Mouse (Mus musculus) hindbrain, postnatal 0 days (tissue): ENCODE results near the gene Cmc2. TPM values are rescaled to one million over a fixed set of nuclear protein-coding genes. Genes with fewer than 3 reads are reported as not detected.
A peak's percentile ranks its signal among the peaks of the same experiment; 100 is the strongest.

Source experiments
- ATAC-seq: fragments of 200-750 bp; cut with Nextera tagmentation; 2 replicates; pipeline ENCODE4 v1.8.0; 2017; ENCODE audit warnings: mild to moderate bottlenecking, moderate TSS enrichment, moderate library complexity
- DNase-seq: peaks from one replicate; pipeline ENCODE4 v3.0.0-alpha.2; 2015; ENCODE audit warnings: low spot score
- H3K27ac ChIP-seq: fragments of 300-500 bp; sonication (generic); 2 replicates; pipeline ENCODE4 v1.5.1; 2014; ENCODE audit warnings: mild to moderate bottlenecking
- H3K27me3 ChIP-seq: fragments of 300-500 bp; sonication (generic); 2 replicates; pipeline ENCODE4 v1.6.1; 2014; ENCODE audit warnings: low read length, mixed read lengths; ENCODE audit not compliant: insufficient read depth
- H3K36me3 ChIP-seq: fragments of 300-500 bp; sonication (generic); 2 replicates; pipeline ENCODE4 v1.6.1; 2014; ENCODE audit warnings: low read length, mixed read lengths; ENCODE audit not compliant: insufficient read depth
- H3K4me1 ChIP-seq: fragments of 300-500 bp; sonication (generic); 2 replicates; pipeline ENCODE4 v1.6.1; 2014; ENCODE audit warnings: antibody characterized with exemption, low read length, mixed read lengths; ENCODE audit not compliant: insufficient read depth
- H3K4me2 ChIP-seq: fragments of 300-500 bp; sonication (generic); 2 replicates; pipeline ENCODE4 v1.6.1; 2014; ENCODE audit warnings: low read depth, mild to moderate bottlenecking, low read length, moderate library complexity, mixed read lengths
- H3K4me3 ChIP-seq: fragments of 300-500 bp; sonication (generic); 2 replicates; pipeline ENCODE4 v1.5.1; 2014; ENCODE audit warnings: low read length
- H3K9ac ChIP-seq: fragments of 300-500 bp; sonication (generic); replicated peaks from 2 replicates; pipeline ENCODE4 v1.6.1; 2014; ENCODE audit warnings: mild to moderate bottlenecking, low read length, moderate library complexity, mixed read lengths
- H3K9me3 ChIP-seq: fragments of 300-500 bp; sonication (generic); 2 replicates; pipeline ENCODE4 v1.6.1; 2016; ENCODE audit warnings: low read length, mixed read lengths
- CTCF ChIP-seq: IDR thresholded peaks from 2 replicates; pipeline ENCODE4 v1.5.1; 2016; ENCODE audit warnings: antibody characterized with exemption, control low read depth, low read depth
- WGBS: fragments of 180-500 bp; shearing (Covaris S2); extraction: QIAGEN DNeasy Blood & Tissue Kit; methylation state at CpG from one replicate; pipeline ENCODE4 v1.1.7; 2014; 5-methylcytosine and 5-hydroxymethylcytosine counted together
- polyA plus RNA-seq: library from polyadenylated mRNA; unstranded; fragments of >200 nt; fragmentation: Nextera tagmentation; extraction: Ambion mirVana; gene quantifications from 2 replicates; pipeline ENCODE4 v1.2.1, GENCODE M21; 2015
- total RNA-seq: library from RNA; depleted of rRNA; stranded (reverse); fragments of >200 nt; gene quantifications from 2 replicates; pipeline ENCODE4 v1.2.3, GENCODE M21; 2014

Gene Cmc2
- total and polyA plus RNA-seq, 2 experiments from 2014 or later = 16.8 to 36.3 TPM

- Histone ChIP-seq H3K4me1 (0 out of 2 replicates have a peak, but pooled peaks cover 3% of the 10 kb centered on the region), H3K36me3 (no peaks in the 10 kb centered on the region), H3K9me3 (no peaks in the 10 kb centered on the region), H3K9ac (peak overlapping the region; percentile 68), H3K4me3 (peak overlapping the region; percentile 85), H3K27me3 (no peaks in the 10 kb centered on the region), H3K27ac (peak overlapping the region; percentile 89), H3K4me2 (peak overlapping the region; percentile 78)
- DNase-seq (no peak), ATAC-seq (peak; percentile 58)
- under 1% methylated on average over 22 of the region's 22 CpGs for WGBS
- TF ChIP-seq CTCF = no peak
These were observed 284 bp downstream of the Cmc2 start for GRCm38 (mm10) chr8:116921005-116921336.

- ATAC-seq (no peak), DNase-seq (no peak)
- no peaks in the 10 kb centered on the region for H3K27me3 ChIP-seq
- no peak overlapping the region for H3K27ac ChIP-seq
- H3K4me1 ChIP-seq = no peaks in the 10 kb centered on the region
- H3K9me3 ChIP-seq = no peaks in the 10 kb centered on the region
- no peaks in the 10 kb centered on the region; the same call in 1 of the 2 replicates for H3K36me3 ChIP-seq
- no peak overlapping the region for H3K9ac ChIP-seq
- WGBS = 96% methylated on average over 4 of the region's 4 CpGs
- H3K4me2 ChIP-seq = no peak overlapping the region
- no peak overlapping the region for H3K4me3 ChIP-seq
- TF ChIP-seq CTCF = no peak
These were observed 15.4 kb downstream of the Cmc2 start for GRCm38 (mm10) chr8:116905836-116906235.

GRCm38 (mm10) chr8:116905252-116905651, 16.0 kb downstream of the Cmc2 start:
- 86% methylated on average over 4 of the region's 4 CpGs for WGBS
- H3K4me2 ChIP-seq = no peak overlapping the region
- H3K27me3 ChIP-seq = no peaks in the 10 kb centered on the region
- ATAC-seq = no peak
- H3K27ac ChIP-seq = no peak overlapping the region
- H3K36me3 ChIP-seq = no peaks in the 10 kb centered on the region; the same call in 1 of the 2 replicates
- H3K4me3 ChIP-seq = no peak overlapping the region
- DNase-seq = no peak
- H3K4me1 ChIP-seq = no peaks in the 10 kb centered on the region
- no peaks in the 10 kb centered on the region for H3K9me3 ChIP-seq
- TF ChIP-seq CTCF = no peak
- H3K9ac ChIP-seq = no peak overlapping the region

GRCm38 (mm10) chr8:116904736-116905135, 16.5 kb downstream of the Cmc2 start:
- Histone ChIP-seq H3K27ac (no peak overlapping the region), H3K4me1 (no peaks in the 10 kb centered on the region), H3K4me2 (no peak overlapping the region), H3K36me3 (no peaks in the 10 kb centered on the region; the same call in 1 of the 2 replicates), H3K9me3 (no peaks in the 10 kb centered on the region), H3K4me3 (no peak overlapping the region), H3K27me3 (no peaks in the 10 kb centered on the region), H3K9ac (no peak overlapping the region)
- ATAC-seq = no peak
- no peak for TF ChIP-seq CTCF
- DNase-seq = no peak
- WGBS = 95% methylated on average over 4 of the region's 4 CpGs

- 93% methylated on average over 6 of the region's 6 CpGs for WGBS
- no peaks in the 10 kb centered on the region for H3K36me3 ChIP-seq
- H3K4me3 ChIP-seq = no peak overlapping the region
- H3K9ac ChIP-seq = no peak overlapping the region
- no peaks in the 10 kb centered on the region for H3K4me1 ChIP-seq
- no peak overlapping the region for H3K4me2 ChIP-seq
- ATAC-seq = no peak
- TF ChIP-seq CTCF = no peak
- peaks cover 4% of the 10 kb centered on the region; the same call in 1 of the 2 replicates for H3K9me3 ChIP-seq
- no peak overlapping the region for H3K27ac ChIP-seq
- DNase-seq = no peak
- H3K27me3 ChIP-seq = no peaks in the 10 kb centered on the region
These were observed 25.7 kb downstream of the Cmc2 start for GRCm38 (mm10) chr8:116895521-116895920.

- H3K4me2 ChIP-seq = no peak overlapping the region
- peaks cover 4% of the 10 kb centered on the region; the same call in 1 of the 2 replicates for H3K36me3 ChIP-seq
- no peak for ATAC-seq
- H3K9ac ChIP-seq = no peak overlapping the region
- no peak overlapping the region for H3K27ac ChIP-seq
- 88% methylated on average over 11 of the region's 11 CpGs for WGBS
- H3K4me3 ChIP-seq = no peak overlapping the region
- peaks cover 4% of the 10 kb centered on the region; the same call in 1 of the 2 replicates for H3K9me3 ChIP-seq
- no peak for DNase-seq
- H3K4me1 ChIP-seq = no peaks in the 10 kb centered on the region
- no peak for TF ChIP-seq CTCF
- H3K27me3 ChIP-seq = no peaks in the 10 kb centered on the region
These were observed 27.3 kb downstream of the Cmc2 start for GRCm38 (mm10) chr8:116893938-116894337.

GRCm38 (mm10) chr8:116892636-116893035, 28.6 kb downstream of the Cmc2 start:
- no peaks in the 10 kb centered on the region for H3K27me3 ChIP-seq
- no peak overlapping the region for H3K9ac ChIP-seq
- H3K4me3 ChIP-seq = no peak overlapping the region
- no peak overlapping the region for H3K27ac ChIP-seq
- H3K4me2 ChIP-seq = no peak overlapping the region
- H3K36me3 ChIP-seq = peaks cover 4% of the 10 kb centered on the region; the same call in 1 of the 2 replicates
- H3K9me3 ChIP-seq = peaks cover 4% of the 10 kb centered on the region; the same call in 1 of the 2 replicates
- ATAC-seq (no peak), DNase-seq (no peak)
- H3K4me1 ChIP-seq = no peaks in the 10 kb centered on the region
- TF ChIP-seq CTCF = no peak
- WGBS = 81% methylated on average over 9 of the region's 9 CpGs
